Mouse (Mus musculus): ENCODE measurements around the gene Fcho1. TPM values are rescaled to one million over a fixed set of nuclear protein-coding genes. Genes with fewer than 3 reads are reported as not detected.

Gene Fcho1
- polyA plus RNA-seq, 1 experiment from 2014 or later, result 1.4 TPM

DNA sequence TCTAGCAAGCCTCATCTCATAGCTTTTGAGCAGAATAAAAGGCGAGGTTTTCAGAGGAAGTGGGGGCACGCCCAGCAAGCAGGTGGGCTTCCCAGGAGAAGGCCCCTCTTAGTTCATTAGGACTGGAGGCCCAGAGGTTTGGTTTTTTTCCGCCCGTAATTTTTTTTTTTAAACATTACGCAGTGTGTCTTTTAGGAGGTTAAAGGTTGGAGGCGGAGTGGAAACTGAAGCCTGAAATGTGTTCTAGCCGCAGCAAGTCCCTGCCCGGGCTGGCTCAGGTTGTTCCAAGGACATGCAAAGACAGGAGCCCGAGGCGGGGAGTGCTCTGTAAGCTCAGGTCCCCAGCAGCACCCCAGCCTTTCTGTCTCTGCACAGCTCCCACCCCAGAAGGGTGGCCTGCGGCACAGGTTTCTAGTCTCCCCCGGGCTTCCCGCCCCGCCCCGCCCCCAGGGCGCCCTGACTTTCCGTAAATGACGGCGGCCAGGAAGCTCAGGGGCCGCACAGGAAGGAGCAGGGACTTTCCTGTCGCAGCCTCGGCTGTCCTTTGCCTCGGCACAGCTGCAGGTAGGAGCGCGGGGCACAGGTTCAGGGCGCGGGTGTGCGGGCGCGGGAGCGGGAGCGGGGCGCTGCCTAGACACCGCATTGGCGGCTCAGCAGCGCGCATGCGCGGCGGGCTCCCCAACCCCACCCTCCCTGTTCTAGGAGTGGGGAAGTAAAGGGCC is 49.3 kb downstream of the Fcho1 start, which contains the start of gene Jak3:
Gene Jak3, plus strand, starts transcription at position 277 of the 722 bp plus-strand sequence.
- Histone ChIP-seq H3K9ac (ENCODE audit: low read length) (peak within 1 kb of the TSS; percentile 88), H3K4me3 (ENCODE audit: control insufficient read depth in 1 of 2, insufficient read depth in 1 of 2, low read depth in 1 of 2, low read length in 2 of 2) (peak within 1 kb of the TSS; percentile 89 to 95), H3K9me3 (ENCODE audit: control insufficient read depth, low read length) (no peaks in the 10 kb centered on the region), H3K27ac (replicated peaks in 1 of 2; ENCODE audit: control insufficient read depth in 1 of 2, insufficient read depth in 1 of 2, low read depth in 2 of 2, low read length in 2 of 2) (peak within 1 kb of the TSS; percentile 55 to 72), H3K4me1 (ENCODE audit: control insufficient read depth in 2 of 2, insufficient read depth in 2 of 2, low read length in 2 of 2) (peaks cover 10 to 33% of the 10 kb centered on the region in 2 experiments), H3K4me2 (ENCODE audit: low read length) (peak within 1 kb of the TSS; percentile 80), H3K27me3 (ENCODE audit: control insufficient read depth, insufficient read depth, low read length) (peaks cover 29% of the 10 kb centered on the region), H3K36me3 (ENCODE audit: control insufficient read depth, insufficient read depth, low read length) (no peaks in the 10 kb centered on the region)
- ATAC-seq (ENCODE audit: insufficient number of reproducible peaks, insufficient read depth, low FRiP score, low read depth), result peak; percentile 38
- WGBS, result 3% methylated on average over 40 of the region's 40 CpGs

DNA sequence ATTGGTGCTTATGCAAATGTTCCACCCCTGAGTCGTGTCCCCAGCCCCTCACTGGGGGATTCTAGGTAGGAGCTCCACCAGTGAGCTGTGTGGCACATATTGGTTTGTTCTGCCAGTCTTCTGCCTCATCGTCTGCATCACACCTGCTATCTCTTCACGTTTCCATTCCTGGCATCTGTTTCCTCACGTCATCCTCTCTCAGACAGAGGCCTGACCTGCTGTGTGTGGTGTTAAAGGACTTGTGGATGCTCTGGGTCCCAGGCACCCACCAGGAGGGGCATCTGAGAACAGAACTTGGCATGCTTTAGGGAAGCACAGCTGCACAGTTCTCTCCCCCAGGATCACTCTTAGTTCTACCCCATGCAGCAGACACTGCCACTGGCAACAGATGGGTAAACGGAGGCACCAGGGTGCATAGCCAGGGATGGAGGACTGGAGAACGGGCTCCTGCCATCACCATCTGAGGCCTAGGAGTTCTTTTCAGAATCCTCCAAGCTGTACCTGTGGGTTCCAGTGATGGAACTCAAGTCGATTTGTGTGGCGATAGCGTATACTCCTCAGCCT is 50.0 kb downstream of the Fcho1 start:
- peaks cover 10 to 40% of the 10 kb centered on the region in 2 experiments for H3K4me1 ChIP-seq (ENCODE audit: control insufficient read depth in 2 of 2, insufficient read depth in 2 of 2, low read length in 2 of 2)
- ATAC-seq (ENCODE audit: insufficient number of reproducible peaks, insufficient read depth, low FRiP score, low read depth), result no peak
- H3K9me3 ChIP-seq (ENCODE audit: control insufficient read depth, low read length), result no peaks in the 10 kb centered on the region
- peaks cover 22% of the 10 kb centered on the region for H3K27me3 ChIP-seq (ENCODE audit: control insufficient read depth, insufficient read depth, low read length)
- peak overlapping the region; percentile 89 to 95; a peak in 2 of 4 replicates for H3K4me3 ChIP-seq (ENCODE audit: control insufficient read depth in 1 of 2, insufficient read depth in 1 of 2, low read depth in 1 of 2, low read length in 2 of 2)
- H3K36me3 ChIP-seq (ENCODE audit: control insufficient read depth, insufficient read depth, low read length), result no peaks in the 10 kb centered on the region
- H3K9ac ChIP-seq (ENCODE audit: low read length), result peak overlapping the region; percentile 88
- 34% methylated on average over 9 of the region's 9 CpGs for WGBS
- peak overlapping the region; percentile 80 for H3K4me2 ChIP-seq (ENCODE audit: low read length)
- H3K27ac ChIP-seq (replicated peaks in 1 of 2; ENCODE audit: control insufficient read depth in 1 of 2, insufficient read depth in 1 of 2, low read depth in 2 of 2, low read length in 2 of 2), result peak overlapping the region in 1 of 2 experiments; percentile 72; a peak in 1 of 4 replicates

DNA sequence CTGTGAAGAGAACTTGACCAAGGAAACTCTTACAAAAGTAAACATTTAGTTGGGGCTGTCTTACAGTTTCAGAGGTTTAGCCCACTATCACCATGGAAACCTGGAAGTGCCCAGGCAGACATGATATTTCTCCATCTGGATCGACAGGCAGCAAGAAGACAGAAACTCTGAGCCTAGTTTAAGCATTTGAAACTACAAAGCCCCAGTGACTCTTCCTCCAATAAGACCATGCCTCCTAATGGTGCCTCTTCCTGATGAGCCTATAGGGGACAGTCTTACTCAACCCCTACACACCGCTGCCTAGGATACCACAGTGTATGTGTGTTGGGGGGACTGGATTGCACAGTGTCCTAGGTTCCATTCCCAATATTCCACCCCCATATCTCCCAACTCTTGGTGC is 51.4 kb downstream of the Fcho1 start:
- no peak overlapping the region for H3K27ac ChIP-seq (replicated peaks in 1 of 2; ENCODE audit: control insufficient read depth in 1 of 2, insufficient read depth in 1 of 2, low read depth in 2 of 2, low read length in 2 of 2)
- ATAC-seq (ENCODE audit: insufficient number of reproducible peaks, insufficient read depth, low FRiP score, low read depth), result no peak
- no peaks in the 10 kb centered on the region for H3K9me3 ChIP-seq (ENCODE audit: control insufficient read depth, low read length)
- no peak overlapping the region for H3K4me2 ChIP-seq (ENCODE audit: low read length)
- no peak overlapping the region for H3K4me3 ChIP-seq (ENCODE audit: control insufficient read depth in 1 of 2, insufficient read depth in 1 of 2, low read depth in 1 of 2, low read length in 2 of 2)
- WGBS, result 69% methylated on average over 2 of the region's 2 CpGs
- peaks cover 2 to 37% of the 10 kb centered on the region in 2 experiments for H3K4me1 ChIP-seq (ENCODE audit: control insufficient read depth in 2 of 2, insufficient read depth in 2 of 2, low read length in 2 of 2)
- H3K9ac ChIP-seq (ENCODE audit: low read length), result no peak overlapping the region
- no peaks in the 10 kb centered on the region for H3K36me3 ChIP-seq (ENCODE audit: control insufficient read depth, insufficient read depth, low read length)
- peaks cover 11% of the 10 kb centered on the region for H3K27me3 ChIP-seq (ENCODE audit: control insufficient read depth, insufficient read depth, low read length)

DNA sequence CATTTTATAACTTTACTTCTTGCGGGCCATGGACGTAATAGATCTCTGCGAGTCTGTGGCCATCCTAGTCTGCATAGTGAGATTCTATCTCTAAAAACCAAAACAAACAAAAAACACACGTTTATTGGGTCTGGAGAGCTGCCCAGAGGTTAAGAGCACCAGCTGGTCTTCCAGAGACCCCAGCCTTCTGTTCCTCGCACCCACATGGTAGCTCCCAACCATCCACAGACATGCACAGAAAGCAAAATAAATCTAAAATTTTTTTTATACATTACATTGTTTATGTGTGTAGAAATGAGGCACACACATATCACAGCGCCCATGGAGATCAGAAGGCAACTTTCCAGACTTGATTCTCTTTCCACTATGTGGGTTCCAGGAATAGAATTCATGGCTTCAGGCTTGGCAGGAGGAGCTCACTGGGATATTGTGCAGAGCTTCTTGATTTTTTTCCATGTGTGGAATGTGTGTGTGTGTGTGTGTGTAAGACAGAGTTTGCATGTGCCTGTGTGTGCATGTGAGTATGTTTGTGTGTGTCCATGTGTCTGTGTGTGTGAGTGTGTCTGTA is 53.3 kb downstream of the Fcho1 start:
- Histone ChIP-seq H3K9me3 (ENCODE audit: control insufficient read depth, low read length) (no peaks in the 10 kb centered on the region), H3K36me3 (ENCODE audit: control insufficient read depth, insufficient read depth, low read length) (no peaks in the 10 kb centered on the region), H3K4me1 (ENCODE audit: control insufficient read depth in 2 of 2, insufficient read depth in 2 of 2, low read length in 2 of 2) (peaks cover 18 to 51% of the 10 kb centered on the region in 2 experiments), H3K4me3 (ENCODE audit: control insufficient read depth in 1 of 2, insufficient read depth in 1 of 2, low read depth in 1 of 2, low read length in 2 of 2) (peak overlapping the region in 1 of 2 experiments; percentile 57; a peak in 2 of 4 replicates), H3K27me3 (ENCODE audit: control insufficient read depth, insufficient read depth, low read length) (no peaks in the 10 kb centered on the region), H3K4me2 (ENCODE audit: low read length) (peak overlapping the region; percentile 99), H3K27ac (replicated peaks in 1 of 2; ENCODE audit: control insufficient read depth in 1 of 2, insufficient read depth in 1 of 2, low read depth in 2 of 2, low read length in 2 of 2) (peak overlapping the region in 1 of 2 experiments; percentile 28; a peak in 1 of 4 replicates), H3K9ac (ENCODE audit: low read length) (peak overlapping the region; percentile 65; the same call in 1 of the 2 replicates)
- WGBS, result 63% methylated on average over 6 of the region's 6 CpGs
- no peak for ATAC-seq (ENCODE audit: insufficient number of reproducible peaks, insufficient read depth, low FRiP score, low read depth)

DNA sequence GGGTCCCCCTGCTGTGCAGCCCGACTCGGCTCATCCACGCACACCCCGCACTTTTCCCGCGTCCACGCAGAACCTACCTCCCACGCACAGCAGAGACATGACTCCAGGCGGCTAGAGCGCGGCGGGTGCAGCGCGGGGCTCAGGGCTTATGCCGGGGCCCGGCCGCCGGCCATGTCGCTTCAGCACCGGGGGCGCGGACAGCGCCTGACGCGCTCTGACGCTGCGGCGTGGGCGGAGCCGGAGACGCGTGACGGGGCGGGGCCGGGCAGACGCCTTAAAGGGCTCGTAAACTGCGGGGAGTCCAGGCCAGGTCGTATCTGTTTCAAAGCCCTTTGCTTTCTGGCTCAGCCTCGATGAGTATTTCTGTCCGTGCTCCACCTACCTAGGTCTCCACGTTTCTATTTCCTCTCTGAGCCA is 54.0 kb downstream of the Fcho1 start, which contains the start of gene Unc13a:
Gene Unc13a, minus strand, starts transcription at position 209 of the 417 bp plus-strand sequence.
- H3K36me3 ChIP-seq (ENCODE audit: control insufficient read depth, insufficient read depth, low read length), result no peaks in the 10 kb centered on the region
- ATAC-seq (ENCODE audit: insufficient number of reproducible peaks, insufficient read depth, low FRiP score, low read depth), result peak; percentile 41
- peak within 1 kb of the TSS; percentile 99 for H3K4me2 ChIP-seq (ENCODE audit: low read length)
- no peaks in the 10 kb centered on the region for H3K27me3 ChIP-seq (ENCODE audit: control insufficient read depth, insufficient read depth, low read length)
- under 1% methylated on average over 42 of the region's 42 CpGs for WGBS
- peaks cover 15 to 47% of the 10 kb centered on the region in 2 experiments for H3K4me1 ChIP-seq (ENCODE audit: control insufficient read depth in 2 of 2, insufficient read depth in 2 of 2, low read length in 2 of 2)
- H3K9me3 ChIP-seq (ENCODE audit: control insufficient read depth, low read length), result no peaks in the 10 kb centered on the region
- H3K9ac ChIP-seq (ENCODE audit: low read length), result peak within 1 kb of the TSS; percentile 65
- H3K27ac ChIP-seq (replicated peaks in 1 of 2; ENCODE audit: control insufficient read depth in 1 of 2, insufficient read depth in 1 of 2, low read depth in 2 of 2, low read length in 2 of 2), result peak within 1 kb of the TSS in 1 of 2 experiments; percentile 28; a peak in 2 of 4 replicates
- H3K4me3 ChIP-seq (ENCODE audit: control insufficient read depth in 1 of 2, insufficient read depth in 1 of 2, low read depth in 1 of 2, low read length in 2 of 2), result peak within 1 kb of the TSS; percentile 51 to 57

DNA sequence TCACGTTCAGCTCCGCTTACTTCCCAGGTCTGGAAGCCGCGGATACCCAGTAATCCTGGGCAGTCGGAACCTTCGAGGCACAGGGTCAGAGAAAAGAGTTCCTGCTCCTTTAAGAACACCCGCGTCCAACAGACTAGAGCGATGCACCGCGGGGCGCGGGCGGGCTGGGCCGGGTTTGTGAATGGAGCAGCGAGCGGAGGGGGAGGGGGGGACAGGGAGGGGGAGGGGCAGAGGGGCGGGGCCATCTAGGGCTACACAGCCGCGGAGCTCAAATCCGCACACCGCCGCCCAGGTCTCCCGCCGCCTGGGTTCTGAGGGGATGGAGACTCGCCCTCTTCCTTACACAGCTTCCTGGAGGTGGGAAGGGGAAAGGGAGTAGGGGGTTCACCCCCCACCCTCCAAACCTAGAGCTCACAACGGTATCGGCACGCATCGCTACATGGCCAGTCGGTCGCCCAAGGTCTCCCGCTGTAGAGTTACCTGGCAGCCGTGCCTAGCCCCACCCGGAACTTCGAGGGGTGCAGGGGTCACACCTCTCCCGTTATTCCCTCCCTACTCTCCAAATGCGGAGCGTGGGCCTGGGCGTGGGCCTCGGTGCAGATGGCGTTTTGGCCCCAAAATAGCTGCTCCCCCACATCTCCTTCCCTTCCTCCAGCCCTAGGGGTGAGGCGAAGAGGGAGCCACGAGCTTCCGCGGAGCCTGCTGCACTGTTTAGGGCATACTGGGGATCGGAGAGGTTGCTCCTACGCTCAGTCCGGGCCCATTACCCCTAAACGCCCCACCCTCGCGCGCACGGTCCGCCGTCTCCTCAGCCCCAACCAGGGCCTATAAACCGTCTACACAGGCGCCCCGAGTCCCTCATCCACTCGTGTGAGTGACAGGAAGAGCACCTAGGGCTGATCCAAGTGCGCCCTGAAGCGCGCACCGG is 54.6 kb downstream of the Fcho1 start:
- peak overlapping the region; percentile 61 for H3K9ac ChIP-seq (ENCODE audit: low read length)
- H3K27ac ChIP-seq (replicated peaks in 1 of 2; ENCODE audit: control insufficient read depth in 1 of 2, insufficient read depth in 1 of 2, low read depth in 2 of 2, low read length in 2 of 2), result no peak overlapping the region
- ATAC-seq (ENCODE audit: insufficient number of reproducible peaks, insufficient read depth, low FRiP score, low read depth), result peak; percentile 6; the same call in 1 of the 2 replicates
- peaks cover 15 to 50% of the 10 kb centered on the region in 2 experiments for H3K4me1 ChIP-seq (ENCODE audit: control insufficient read depth in 2 of 2, insufficient read depth in 2 of 2, low read length in 2 of 2)
- under 1% methylated on average over 51 of the region's 64 CpGs for WGBS
- H3K27me3 ChIP-seq (ENCODE audit: control insufficient read depth, insufficient read depth, low read length), result no peaks in the 10 kb centered on the region
- no peaks in the 10 kb centered on the region for H3K36me3 ChIP-seq (ENCODE audit: control insufficient read depth, insufficient read depth, low read length)
- peak overlapping the region; percentile 99 for H3K4me2 ChIP-seq (ENCODE audit: low read length)
- H3K4me3 ChIP-seq (ENCODE audit: control insufficient read depth in 1 of 2, insufficient read depth in 1 of 2, low read depth in 1 of 2, low read length in 2 of 2), result peak overlapping the region; percentile 51 to 57
- no peaks in the 10 kb centered on the region for H3K9me3 ChIP-seq (ENCODE audit: control insufficient read depth, low read length)

DNA sequence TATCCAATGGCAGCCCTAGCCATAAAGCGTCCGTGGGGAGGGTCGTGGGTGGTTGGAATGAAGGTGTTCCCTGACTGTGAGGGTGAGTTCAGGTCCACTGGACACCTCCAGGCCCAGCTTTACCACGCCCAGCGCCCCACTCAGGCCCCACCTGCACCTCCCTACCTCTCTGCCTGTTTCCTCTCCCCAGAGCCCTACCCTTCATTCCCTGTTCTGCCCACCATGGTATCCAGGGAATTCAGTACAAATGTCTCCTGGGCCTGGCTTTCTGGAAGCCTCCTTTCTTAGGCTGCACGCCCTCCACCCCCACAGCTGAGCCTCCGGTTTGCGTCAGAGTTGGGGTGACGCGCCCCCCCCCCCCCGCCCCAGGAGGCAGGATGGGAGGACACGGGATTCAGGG is 55.3 kb downstream of the Fcho1 start:
- Histone ChIP-seq H3K4me3 (ENCODE audit: control insufficient read depth in 1 of 2, insufficient read depth in 1 of 2, low read depth in 1 of 2, low read length in 2 of 2) (peak overlapping the region; percentile 21 to 57; a peak in 3 of 4 replicates), H3K27me3 (ENCODE audit: control insufficient read depth, insufficient read depth, low read length) (no peaks in the 10 kb centered on the region), H3K36me3 (ENCODE audit: control insufficient read depth, insufficient read depth, low read length) (no peaks in the 10 kb centered on the region), H3K4me1 (ENCODE audit: control insufficient read depth in 2 of 2, insufficient read depth in 2 of 2, low read length in 2 of 2) (peaks cover 15 to 49% of the 10 kb centered on the region in 2 experiments), H3K9me3 (ENCODE audit: control insufficient read depth, low read length) (no peaks in the 10 kb centered on the region), H3K4me2 (ENCODE audit: low read length) (peak overlapping the region; percentile 99), H3K27ac (replicated peaks in 1 of 2; ENCODE audit: control insufficient read depth in 1 of 2, insufficient read depth in 1 of 2, low read depth in 2 of 2, low read length in 2 of 2) (no peak overlapping the region), H3K9ac (ENCODE audit: low read length) (peak overlapping the region; percentile 61)
- 15% methylated on average over 12 of the region's 12 CpGs for WGBS
- no peak for ATAC-seq (ENCODE audit: insufficient number of reproducible peaks, insufficient read depth, low FRiP score, low read depth)
